Mouse (Mus musculus): ENCODE measurements around the gene Patl1. TPM values are rescaled to one million over a fixed set of nuclear protein-coding genes. Genes with fewer than 3 reads are reported as not detected.
"Not testable (repeated sequence)": the region's sequence is repeated elsewhere in the genome, so short reads cannot be mapped to it uniquely, and the experiment has no call there.

Gene Patl1
- 10 to 100 TPM; 19.8 to 20.9 TPM for total RNA-seq (2021)

DNA sequence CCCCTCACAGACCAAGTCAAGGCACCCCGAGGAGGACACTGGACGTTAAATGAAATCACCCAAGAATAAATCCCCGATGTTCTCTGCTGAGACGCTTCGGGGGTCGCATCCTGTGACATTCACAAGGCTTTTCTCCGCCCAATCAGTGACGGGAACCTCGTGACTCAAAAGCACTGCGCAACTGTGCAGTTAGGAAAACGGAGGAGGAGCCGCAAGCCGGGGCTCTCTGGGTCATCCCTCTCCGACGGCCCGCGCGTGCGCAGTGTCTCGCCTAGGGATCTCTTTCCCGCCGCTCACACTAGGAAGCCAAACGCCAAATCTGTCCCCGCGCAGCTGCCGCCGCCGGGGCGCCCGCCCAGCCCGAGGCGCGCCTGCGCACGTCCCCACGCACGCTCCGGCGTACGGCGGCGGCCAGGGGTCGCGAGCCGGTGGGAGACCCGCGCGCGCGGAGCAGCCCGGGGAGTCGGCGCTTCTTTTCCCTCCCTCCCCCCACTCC lies at the start of gene Patl1:
TSS of gene Patl1 (plus strand) at position 363 of the 496 bp plus-strand sequence.
- intact Hi-C loops (cut with DNase I) = loop anchor here (5.0 kb wide), 2 partner anchors 95 to 140 kb away; partner anchors contain the start of genes Mrpl16 and Stx3
- DNase-seq (ENCODE audit: extremely low spot score in 1 of 2, low spot score in 2 of 2) = peak; percentile 99

DNA sequence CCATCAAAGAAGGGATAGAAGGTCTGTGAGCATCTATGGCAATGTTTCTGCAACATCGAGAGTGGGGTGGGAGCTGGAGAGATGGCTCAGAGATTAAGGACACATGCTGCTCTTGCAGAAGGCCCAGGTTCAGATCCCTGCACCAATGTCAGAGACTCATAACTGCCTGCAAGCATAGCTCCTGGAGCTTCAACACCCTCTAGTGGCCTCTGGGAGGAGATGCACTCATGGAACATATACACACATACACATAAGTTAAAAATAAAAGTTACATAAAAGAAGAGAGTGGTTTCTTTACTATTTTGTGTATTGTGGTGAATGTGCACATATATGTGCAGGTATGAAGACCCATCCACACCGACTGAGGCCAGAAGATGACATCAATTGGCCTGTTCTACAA lies 44.4 kb upstream of the Patl1 start:
- intact Hi-C loops (cut with DNase I) = loop anchor here (5.0 kb wide), 1 partner anchor 34 kb away; no protein-coding TSS in a partner anchor
- DNase-seq (ENCODE audit: extremely low spot score in 1 of 2, low spot score in 2 of 2) = no peak

DNA sequence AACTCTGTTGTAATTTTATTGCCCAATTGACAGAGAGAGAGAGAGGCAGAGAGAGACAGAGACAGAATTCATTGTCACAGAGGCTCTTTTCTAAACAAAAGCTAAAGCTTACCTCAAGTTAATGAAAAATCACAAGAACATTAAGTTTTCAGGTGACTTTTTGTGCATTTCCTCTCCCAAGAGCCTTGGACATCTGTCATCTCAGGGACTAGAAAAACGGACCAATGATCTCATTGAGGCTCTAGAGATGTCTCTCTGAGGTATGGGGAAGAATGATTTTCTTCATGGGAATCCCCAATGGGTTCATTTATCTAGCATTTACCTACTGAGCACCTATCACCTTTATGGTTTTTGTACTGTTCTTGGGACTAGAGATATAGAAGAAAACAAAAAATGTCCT lies 37.2 kb upstream of the Patl1 start, which contains the start of gene Olfr1419:
TSS of gene Olfr1419 (minus strand) at position 101 of the 400 bp plus-strand sequence.
- DNase-seq (ENCODE audit: extremely low spot score in 1 of 2, low spot score in 2 of 2) = no peak
- intact Hi-C loops (cut with DNase I) = no loop called here

DNA sequence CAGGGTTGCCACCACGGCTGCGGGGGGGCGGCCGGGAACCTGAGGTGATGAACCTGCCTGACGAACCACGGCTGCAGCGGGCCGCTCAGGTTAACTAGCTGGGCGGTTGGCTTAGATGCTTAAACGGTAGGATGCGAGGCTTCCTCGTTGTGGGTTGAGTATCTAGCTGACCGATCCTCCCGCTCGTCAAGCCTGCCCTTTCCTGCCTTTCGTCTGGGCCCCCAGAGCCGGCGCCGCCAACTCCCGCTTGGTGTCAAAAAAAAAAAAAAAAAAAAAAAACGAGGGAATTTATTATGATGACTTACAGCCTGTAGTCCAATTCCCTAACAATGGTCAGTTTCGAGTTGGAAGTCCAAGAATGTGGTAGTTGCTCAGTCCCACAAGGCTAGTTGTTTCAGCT lies 33.8 kb upstream of the Patl1 start:
- DNase-seq (ENCODE audit: extremely low spot score in 1 of 2, low spot score in 2 of 2); intact Hi-C loops (cut with DNase I): not testable (repeated sequence)

DNA sequence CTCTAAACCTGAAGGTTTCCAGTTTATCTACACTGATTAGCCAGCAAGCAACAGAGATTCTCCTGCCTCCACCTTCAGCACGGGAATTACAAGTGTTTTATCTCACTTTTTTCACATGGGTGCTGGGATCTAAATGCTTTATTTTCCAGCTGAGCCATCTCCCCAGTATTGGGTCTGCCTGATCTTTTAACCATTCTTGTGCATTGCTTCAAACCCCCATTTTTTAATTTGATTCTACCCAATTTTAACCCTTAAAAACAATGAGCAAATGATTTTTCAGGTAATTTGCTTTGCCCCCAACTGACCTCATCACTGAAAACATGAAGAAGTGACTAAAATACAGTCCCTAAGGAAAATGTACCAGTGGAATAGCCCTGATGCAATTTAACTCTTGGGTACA lies 25.9 kb upstream of the Patl1 start, which contains the start of gene Olfr1420:
TSS of gene Olfr1420 (plus strand) at position 301 of the 400 bp plus-strand sequence.
- DNase-seq (ENCODE audit: extremely low spot score in 1 of 2, low spot score in 2 of 2) = no peak
- intact Hi-C loops (cut with DNase I) = no loop called here

DNA sequence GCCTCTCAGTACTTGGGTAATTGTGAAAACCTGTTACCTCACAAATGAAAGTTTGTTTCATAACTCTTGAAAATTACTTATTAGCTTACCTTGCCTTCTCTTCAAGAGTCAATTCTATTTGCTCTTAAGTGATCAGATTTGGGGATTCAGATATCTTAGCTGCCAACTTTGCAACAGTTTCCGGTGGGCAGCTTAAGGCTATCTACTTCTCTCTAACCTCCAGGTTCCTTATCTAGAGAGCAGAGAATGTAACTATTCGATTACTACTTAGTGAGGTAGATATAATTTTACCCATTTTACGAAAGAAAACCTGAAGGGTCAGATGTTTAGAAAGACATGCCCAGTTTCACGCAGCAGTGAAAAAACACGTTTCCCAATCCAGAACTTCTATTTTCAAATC lies 1.2 kb upstream of the Patl1 start:
- DNase-seq (ENCODE audit: extremely low spot score in 1 of 2, low spot score in 2 of 2) = no peak
- intact Hi-C loops (cut with DNase I) = loop anchor here (5.0 kb wide), 2 partner anchors 94 to 139 kb away; partner anchors contain the start of genes Mrpl16 and Stx3

DNA sequence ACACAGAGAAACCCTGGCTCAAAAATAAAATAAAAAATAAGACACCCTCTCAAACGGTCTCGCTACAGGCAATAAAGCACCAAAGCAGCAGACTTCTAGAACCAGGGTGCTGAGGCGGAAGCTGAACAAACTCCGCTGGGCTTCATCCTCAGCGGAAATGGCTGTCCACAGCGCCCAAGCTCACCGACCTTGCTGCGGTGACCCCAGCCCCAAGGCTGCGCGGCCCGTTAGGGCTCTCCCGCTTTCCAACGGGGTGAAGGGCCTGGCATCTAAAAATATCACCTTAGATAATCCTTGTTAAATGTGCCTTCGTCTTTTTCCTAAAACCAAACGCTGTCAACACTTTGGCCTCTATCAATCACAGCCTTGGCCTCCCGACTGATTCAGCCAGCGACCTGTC lies 596 bp upstream of the Patl1 start:
- peak; percentile 14 to 40 for DNase-seq (ENCODE audit: extremely low spot score in 1 of 2, low spot score in 2 of 2)
- intact Hi-C loops (cut with DNase I) = loop anchor here (5.0 kb wide), 2 partner anchors 94 to 139 kb away; partner anchors contain the start of genes Mrpl16 and Stx3

DNA sequence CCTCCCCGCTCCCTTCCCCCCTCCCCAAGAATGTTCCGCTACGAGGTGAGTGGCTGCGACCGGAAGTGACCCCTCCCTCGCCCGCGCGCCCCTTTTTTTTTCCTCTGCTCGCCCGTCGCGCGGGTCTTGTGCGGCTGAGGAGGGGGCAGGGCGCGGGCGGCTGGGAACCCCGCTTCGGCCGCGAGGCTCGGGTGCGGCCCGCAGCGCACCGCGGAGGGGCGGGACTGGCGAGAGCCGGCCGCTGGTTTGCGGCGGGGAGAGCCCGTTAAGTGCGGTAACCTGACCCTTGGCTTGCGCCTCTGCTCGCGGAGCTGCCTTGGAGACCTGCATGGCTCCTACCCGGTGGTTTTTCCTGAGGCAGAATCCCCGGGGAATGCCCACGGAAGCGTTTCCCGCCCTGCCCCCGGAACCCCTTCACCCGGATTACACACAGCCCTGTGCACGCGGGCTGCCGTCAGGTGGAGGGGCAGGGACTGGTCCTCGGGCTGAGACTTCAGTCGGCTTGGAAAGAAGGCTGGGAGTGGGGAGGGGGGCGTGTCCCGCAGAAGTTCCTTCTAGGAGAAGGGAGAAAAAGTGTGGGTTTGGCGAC lies 428 bp downstream of the Patl1 start:
- DNase-seq (ENCODE audit: extremely low spot score in 1 of 2, low spot score in 2 of 2) = peak in 1 of 2 experiments; percentile 81
- intact Hi-C loops (cut with DNase I) = loop anchor here (5.0 kb wide), 2 partner anchors 95 to 140 kb away; partner anchors contain the start of genes Mrpl16 and Stx3

DNA sequence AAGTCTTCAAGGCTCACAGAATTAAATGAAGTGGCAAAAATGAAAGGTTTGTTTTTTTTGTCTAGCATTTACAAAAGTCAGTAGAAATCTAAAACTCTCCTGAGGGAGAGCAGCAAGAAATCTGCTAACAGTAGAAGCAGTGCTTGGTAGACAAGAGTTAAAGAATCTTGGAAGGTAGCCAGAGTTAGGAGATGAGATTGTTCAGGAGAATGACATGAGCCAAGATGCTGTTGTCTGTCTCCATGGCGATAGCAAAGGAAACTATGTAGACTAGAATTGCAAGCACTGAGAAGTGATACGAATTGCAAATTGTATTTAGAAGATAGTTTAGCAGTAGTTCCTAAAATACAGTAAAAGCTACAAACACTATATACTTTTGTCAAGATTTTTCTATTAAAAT lies 3.6 kb downstream of the Patl1 start:
- intact Hi-C loops (cut with DNase I) = no loop called here
- DNase-seq (ENCODE audit: extremely low spot score in 1 of 2, low spot score in 2 of 2) = peak in 1 of 2 experiments; percentile 54

DNA sequence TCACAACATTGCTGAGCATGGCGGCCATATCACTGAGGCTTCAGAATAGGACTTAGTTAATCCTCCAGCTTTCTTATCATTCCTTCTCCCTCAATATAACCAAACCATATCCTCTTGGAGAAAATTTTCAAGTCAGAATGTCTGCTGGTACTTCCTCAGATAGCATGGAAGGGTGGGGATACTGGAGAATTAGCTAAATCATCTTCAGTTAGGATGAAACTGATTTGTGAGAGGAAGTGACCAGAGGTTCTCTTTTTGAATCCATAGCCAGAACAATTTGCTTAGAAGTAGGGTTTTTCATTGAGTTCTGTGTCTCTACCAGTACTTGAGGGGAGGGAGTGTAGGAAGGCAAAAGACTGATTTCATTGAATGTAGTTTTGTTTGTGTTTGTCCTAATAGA lies 9.9 kb downstream of the Patl1 start:
- no peak for DNase-seq (ENCODE audit: extremely low spot score in 1 of 2, low spot score in 2 of 2)
- intact Hi-C loops (cut with DNase I) = no loop called here

DNA sequence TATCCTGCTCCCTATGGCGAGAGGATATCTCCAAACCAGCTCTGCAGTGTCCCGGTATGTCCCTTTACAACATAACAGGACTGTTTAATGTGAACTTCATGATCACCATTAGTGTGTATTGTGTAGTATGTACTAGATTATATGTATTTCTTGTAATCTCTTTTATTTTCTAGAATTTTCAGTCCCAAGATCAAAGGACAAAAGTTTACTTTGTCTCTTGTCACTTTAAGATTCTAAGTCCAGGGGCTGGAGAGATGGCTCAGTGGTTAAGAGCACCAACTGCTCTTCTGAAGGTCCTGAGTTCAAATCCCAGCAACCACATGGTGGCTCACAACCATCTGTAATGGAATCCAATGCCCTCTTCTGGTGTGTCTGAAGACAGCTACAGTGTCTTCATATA lies 10.3 kb downstream of the Patl1 start:
- intact Hi-C loops (cut with DNase I); DNase-seq (ENCODE audit: extremely low spot score in 1 of 2, low spot score in 2 of 2): not testable (repeated sequence)

DNA sequence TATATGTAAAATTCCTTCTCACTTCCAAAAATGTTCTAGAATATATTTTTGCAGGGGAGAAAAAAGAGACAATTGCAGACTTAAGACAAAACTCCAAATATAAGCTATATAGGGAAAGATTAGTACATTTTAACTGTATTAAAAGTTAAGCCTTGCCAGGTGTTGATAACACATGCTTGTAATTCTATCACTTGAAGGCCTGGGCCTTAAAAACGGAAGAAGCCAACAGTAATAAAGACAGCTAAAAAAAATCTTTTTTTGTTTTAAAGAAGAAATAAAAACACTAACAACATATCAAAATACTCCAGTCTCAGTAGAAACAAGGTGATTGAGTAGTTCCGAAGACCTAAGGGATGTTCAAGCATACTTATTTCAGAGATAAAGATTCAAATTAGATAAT lies 14.2 kb downstream of the Patl1 start:
- no peak for DNase-seq (ENCODE audit: extremely low spot score in 1 of 2, low spot score in 2 of 2)
- intact Hi-C loops (cut with DNase I) = no loop called here

DNA sequence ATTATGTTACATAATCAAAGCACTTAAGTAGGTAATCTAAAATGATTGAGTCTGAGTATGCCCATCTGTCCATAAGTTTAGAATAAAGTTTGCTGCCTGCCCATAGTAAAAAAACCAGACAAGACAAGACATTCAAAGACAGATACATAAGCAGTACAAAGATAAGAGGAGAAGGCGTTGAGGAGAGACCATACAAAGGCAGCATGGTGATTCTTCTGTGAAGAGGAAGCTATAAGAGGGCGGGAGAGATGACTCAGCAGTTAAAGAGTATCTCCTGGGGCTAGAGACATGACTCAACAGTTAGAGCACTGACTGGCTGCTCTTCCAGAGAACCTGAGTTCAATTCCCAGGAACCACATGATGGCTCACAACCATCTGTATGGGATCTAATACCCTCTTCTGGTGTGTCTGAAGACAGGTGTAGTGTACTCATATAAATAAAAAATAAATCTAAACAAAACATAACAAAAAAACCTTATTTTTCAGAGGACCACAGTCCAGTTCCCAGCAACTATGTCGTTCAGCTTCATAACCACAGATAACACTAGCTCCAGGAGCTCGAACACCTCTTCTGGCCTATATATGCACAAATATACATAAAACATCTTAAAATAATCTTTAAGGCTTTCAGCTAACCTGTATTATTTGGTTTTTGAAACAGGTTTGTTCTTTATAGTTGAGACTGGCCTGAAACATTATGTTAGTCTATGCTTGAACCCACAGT lies 16.0 kb downstream of the Patl1 start:
- intact Hi-C loops (cut with DNase I) = no loop called here
- no peak for DNase-seq (ENCODE audit: extremely low spot score in 1 of 2, low spot score in 2 of 2)

DNA sequence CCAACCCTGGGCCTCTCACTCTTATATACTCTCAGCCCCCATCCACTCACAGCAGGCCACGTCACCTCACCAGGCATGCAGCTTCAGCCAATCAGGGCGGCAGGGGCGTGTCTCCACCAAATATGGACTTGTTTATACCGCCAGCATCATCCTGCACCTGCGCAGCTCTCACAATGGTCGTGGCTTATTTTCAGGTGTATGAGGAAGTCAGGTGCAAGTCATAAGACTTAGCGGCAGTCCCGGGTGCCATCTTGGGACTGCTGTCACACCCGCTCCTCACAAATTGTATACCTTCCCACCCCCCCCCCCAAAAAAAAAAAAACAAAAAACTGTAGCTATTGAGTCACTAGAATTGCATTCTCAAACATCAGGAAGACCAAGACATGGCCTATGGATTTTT lies 34.3 kb downstream of the Patl1 start:
- DNase-seq (ENCODE audit: extremely low spot score in 1 of 2, low spot score in 2 of 2); intact Hi-C loops (cut with DNase I): not testable (repeated sequence)

DNA sequence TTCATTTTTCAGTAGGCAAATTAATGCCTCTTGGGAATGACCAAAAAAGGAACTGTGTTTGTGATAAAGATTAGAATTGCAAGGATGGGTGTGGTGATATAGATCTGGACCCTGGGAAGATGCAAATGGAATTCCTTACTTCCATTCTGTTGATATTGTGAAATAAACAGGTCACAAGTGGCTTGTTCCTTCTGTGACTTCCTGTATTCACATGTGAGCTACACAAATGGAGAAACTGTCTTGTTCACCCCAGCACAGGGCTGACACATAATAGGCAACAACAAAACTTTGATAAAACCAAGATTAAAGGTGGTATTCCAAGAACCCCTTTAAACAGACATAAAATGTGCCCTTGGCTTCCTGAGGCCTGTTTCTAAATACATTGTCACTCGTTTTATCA lies 37.7 kb downstream of the Patl1 start:
- intact Hi-C loops (cut with DNase I) = loop anchor here (10.0 kb wide), 1 partner anchor 175 kb away; the partner anchor contains the start of gene Mrpl16
- DNase-seq (ENCODE audit: extremely low spot score in 1 of 2, low spot score in 2 of 2) = no peak

DNA sequence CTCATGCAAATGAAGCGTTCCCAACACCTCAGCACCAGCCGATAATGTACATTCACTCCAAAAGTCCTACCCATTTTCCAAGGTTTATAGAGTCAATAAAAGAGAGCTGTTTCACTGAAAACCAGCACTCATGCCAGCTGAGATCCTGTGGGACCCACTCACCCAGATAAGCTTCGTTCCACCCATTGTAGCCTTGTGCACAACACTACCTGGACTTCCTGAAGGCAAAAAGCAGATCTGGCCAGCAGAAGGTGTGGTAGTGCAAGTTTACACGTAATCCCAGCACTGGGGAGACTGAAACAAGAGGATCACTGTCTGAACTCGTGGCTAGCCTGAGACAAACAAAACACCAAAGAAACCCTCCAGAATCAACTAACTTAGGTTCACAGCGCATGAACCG lies 38.5 kb downstream of the Patl1 start:
- no peak for DNase-seq (ENCODE audit: extremely low spot score in 1 of 2, low spot score in 2 of 2)
- intact Hi-C loops (cut with DNase I) = loop anchor here (10.0 kb wide), 1 partner anchor 176 kb away; the partner anchor contains the start of gene Mrpl16

DNA sequence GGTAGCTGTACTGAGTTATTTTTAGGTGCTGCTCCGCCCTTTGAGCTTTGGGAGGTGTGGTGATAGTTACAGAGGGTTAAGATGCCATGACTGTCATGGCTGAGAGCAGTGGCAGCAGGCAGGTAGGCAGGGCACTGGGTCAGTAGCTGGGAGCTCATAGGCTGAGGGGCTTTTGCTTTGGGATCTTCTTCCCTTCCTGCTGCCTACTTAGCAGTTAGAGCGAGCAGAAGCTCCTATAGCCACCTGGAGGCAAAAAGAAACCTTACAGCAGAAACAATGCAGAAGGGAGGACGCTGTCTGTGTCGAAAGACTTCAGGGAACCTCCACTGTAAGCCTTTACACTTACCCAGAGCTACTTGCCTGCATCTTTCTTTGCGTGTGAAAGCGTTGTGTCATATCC lies 42.0 kb downstream of the Patl1 start:
- intact Hi-C loops (cut with DNase I) = loop anchor here (10.0 kb wide), 1 partner anchor 179 kb away; the partner anchor contains the start of gene Mrpl16
- no peak for DNase-seq (ENCODE audit: extremely low spot score in 1 of 2, low spot score in 2 of 2)

DNA sequence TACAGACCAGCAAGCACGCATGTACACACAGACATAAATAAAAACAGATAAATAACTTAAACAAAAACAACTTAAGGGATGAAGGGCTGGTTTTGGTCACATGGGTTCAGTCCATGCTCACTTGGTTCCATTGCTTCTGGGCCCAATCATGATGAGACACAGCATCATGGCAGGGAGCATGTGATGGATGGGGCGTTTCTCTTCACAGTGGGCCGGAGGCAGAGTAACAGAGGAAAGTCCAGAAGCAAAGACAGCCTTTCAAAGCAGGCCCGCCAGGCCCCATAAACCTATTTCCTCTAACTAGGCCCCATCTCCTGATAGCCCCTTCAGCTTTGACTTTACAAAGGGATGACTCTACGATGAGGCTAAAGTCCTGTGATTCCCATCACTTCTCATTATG lies 44.4 kb downstream of the Patl1 start:
- DNase-seq (ENCODE audit: extremely low spot score in 1 of 2, low spot score in 2 of 2) = no peak
- intact Hi-C loops (cut with DNase I) = loop anchor here (10.0 kb wide), 1 partner anchor 182 kb away; the partner anchor contains the start of gene Mrpl16

DNA sequence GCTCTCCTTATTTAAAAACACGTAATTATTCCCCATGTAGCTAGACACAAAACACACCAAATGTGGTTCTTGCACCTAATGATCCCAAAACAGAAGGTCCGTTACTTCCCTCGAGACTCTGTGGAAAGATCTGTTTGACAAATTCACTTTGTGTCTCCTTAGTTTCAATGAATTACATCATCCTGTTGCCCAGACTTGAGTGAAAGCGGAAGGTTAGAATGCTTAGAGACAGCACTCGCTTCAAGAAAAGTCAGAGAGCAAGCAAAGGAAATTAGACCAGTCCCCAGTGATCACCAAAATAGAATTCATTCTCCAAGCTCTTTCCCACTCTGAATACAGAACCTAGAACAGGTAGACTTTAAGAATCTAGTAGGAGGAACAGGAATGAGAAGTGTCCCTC lies 45.2 kb downstream of the Patl1 start:
- intact Hi-C loops (cut with DNase I) = loop anchor here (10.0 kb wide), 1 partner anchor 183 kb away; the partner anchor contains the start of gene Mrpl16
- DNase-seq (ENCODE audit: extremely low spot score in 1 of 2, low spot score in 2 of 2) = no peak
